Comparison of ENCODE assay signal across 25 mouse cellular contexts in the genomic region with DNA sequence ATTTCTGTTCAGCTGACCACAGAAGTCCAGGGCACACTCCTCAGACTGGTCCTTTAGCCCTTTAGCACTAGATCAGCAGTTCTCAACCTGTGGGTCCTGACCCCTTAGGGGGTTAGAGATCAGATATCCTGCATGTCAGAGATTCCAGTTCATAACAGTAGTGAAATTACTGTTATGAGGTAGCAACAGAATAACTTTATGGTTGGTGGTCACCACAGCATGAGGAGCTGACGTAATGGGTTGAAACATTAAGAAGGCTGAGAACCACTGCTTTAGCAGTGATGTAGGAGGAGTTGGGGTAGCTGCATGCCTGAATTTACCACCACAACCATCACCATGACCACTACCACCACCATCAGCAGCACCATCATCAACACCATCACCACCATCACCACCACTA.
"Had no signal": no experiment of that assay in that cellular context is flagged by ENCODE, and none has a peak within 500 bp of the region (broad histone marks: within the 10 kb centered on the region; RNA-seq: fewer than 3 reads in every experiment).

No protein-coding gene starts in this region.

- H3K4me1 ChIP-seq: forebrain, embryonic 15.5 days had no signal

- H3K27ac ChIP-seq: embryonic facial prominence, embryonic 10.5 days; embryonic facial prominence, embryonic 12.5 days; embryonic facial prominence, embryonic 13.5 days; embryonic facial prominence, embryonic 15.5 days; forebrain, embryonic 10.5 days; forebrain, embryonic 12.5 days; forebrain, embryonic 13.5 days; forebrain, embryonic 15.5 days; gastrocnemius, adult 2 months; heart, adult 2 months had no signal

- H3K4me3 ChIP-seq: embryonic facial prominence, embryonic 10.5 days; embryonic facial prominence, embryonic 12.5 days; embryonic facial prominence, embryonic 13.5 days; embryonic facial prominence, embryonic 15.5 days; erythroblast, embryonic 14.5 days; forebrain, embryonic 10.5 days; forebrain, embryonic 12.5 days; forebrain, embryonic 13.5 days; forebrain, embryonic 15.5 days; gastrocnemius, adult 2 months; heart, adult 2 months had no signal

- H3K9me3 ChIP-seq: embryonic facial prominence, embryonic 10.5 days; embryonic facial prominence, embryonic 12.5 days; embryonic facial prominence, embryonic 13.5 days; embryonic facial prominence, embryonic 15.5 days; forebrain, embryonic 10.5 days; forebrain, embryonic 12.5 days; forebrain, embryonic 13.5 days; forebrain, embryonic 15.5 days had no signal

- H3K9ac ChIP-seq: embryonic facial prominence, embryonic 12.5 days; embryonic facial prominence, embryonic 13.5 days; embryonic facial prominence, embryonic 15.5 days; forebrain, embryonic 12.5 days; forebrain, embryonic 13.5 days; forebrain, embryonic 15.5 days; forebrain, postnatal 0 days had no signal

- H3K27me3 ChIP-seq: embryonic facial prominence, embryonic 12.5 days; embryonic facial prominence, embryonic 15.5 days; forebrain, embryonic 12.5 days; forebrain, embryonic 13.5 days; forebrain, embryonic 15.5 days had no signal

- DNase-seq: cerebellum, adult 8-10 months; cerebellum, adult 9-10 months; cerebellum, adult 9-11 months; cerebellum, postnatal 10 days; cerebellum, postnatal 14 days; cerebellum, postnatal 25 days; cerebellum, postnatal 36 days; embryo, embryonic 11 days; forebrain, postnatal 0 days; gastrocnemius, adult 2 months; gastrocnemius, postnatal 10 days; gastrocnemius, postnatal 14 days; gastrocnemius, postnatal 25 days; gastrocnemius, postnatal 36 days; heart, adult 18-20 months; heart, adult 2 months had no signal

- H3K36me3 ChIP-seq: embryonic facial prominence, embryonic 10.5 days; embryonic facial prominence, embryonic 12.5 days; embryonic facial prominence, embryonic 13.5 days; embryonic facial prominence, embryonic 15.5 days; forebrain, embryonic 10.5 days; forebrain, embryonic 12.5 days; forebrain, embryonic 15.5 days had no signal

- H3K4me2 ChIP-seq: embryonic facial prominence, embryonic 12.5 days; embryonic facial prominence, embryonic 13.5 days; embryonic facial prominence, embryonic 15.5 days; forebrain, embryonic 12.5 days; forebrain, embryonic 13.5 days; forebrain, embryonic 15.5 days had no signal
